Mouse (Mus musculus) E14TG2a.4 (cell line): ENCODE measurements around the gene Zmym1.
A peak's percentile ranks its signal among the peaks of the same experiment; 100 is the strongest.
"Not testable (repeated sequence)": the region's sequence is repeated elsewhere in the genome, so short reads cannot be mapped to it uniquely, and the experiment has no call there.

Source experiments
- H3K27me3 ChIP-seq: 2 replicates; pipeline ENCODE4 v1.6.1; 2014; ENCODE audit warnings: low read length, control low read depth; ENCODE audit not compliant: insufficient read depth
- H3K36me3 ChIP-seq: 2 replicates; pipeline ENCODE4 v1.6.1; 2014; ENCODE audit warnings: low read length, control low read depth; ENCODE audit not compliant: insufficient read depth
- H3K4me1 ChIP-seq: replicated peaks from 2 replicates; pipeline ENCODE4 v1.6.1; 2014; ENCODE audit warnings: low read depth, low read length, control low read depth
- H3K4me3 ChIP-seq: replicated peaks from 2 replicates; pipeline ENCODE4 v1.5.1; 2014; ENCODE audit warnings: mild to moderate bottlenecking, low read length
- H3K9me3 ChIP-seq: 2 replicates; pipeline ENCODE4 v1.6.1; 2014; ENCODE audit warnings: low read length, control low read depth
- CTCF ChIP-seq: conservative IDR thresholded peaks from 2 replicates; pipeline ENCODE4 v1.5.1; 2014; ENCODE audit warnings: low read length
- NANOG ChIP-seq: IDR thresholded peaks from 2 replicates; pipeline ENCODE4 v1.6.1; 2014; ENCODE audit warnings: borderline replicate concordance, low read length, mixed read lengths
- POU5F1 ChIP-seq: IDR thresholded peaks from 2 replicates; pipeline ENCODE4 v1.6.1; 2014; ENCODE audit warnings: low read length, borderline replicate concordance

The Zmym1 gene

DNA sequence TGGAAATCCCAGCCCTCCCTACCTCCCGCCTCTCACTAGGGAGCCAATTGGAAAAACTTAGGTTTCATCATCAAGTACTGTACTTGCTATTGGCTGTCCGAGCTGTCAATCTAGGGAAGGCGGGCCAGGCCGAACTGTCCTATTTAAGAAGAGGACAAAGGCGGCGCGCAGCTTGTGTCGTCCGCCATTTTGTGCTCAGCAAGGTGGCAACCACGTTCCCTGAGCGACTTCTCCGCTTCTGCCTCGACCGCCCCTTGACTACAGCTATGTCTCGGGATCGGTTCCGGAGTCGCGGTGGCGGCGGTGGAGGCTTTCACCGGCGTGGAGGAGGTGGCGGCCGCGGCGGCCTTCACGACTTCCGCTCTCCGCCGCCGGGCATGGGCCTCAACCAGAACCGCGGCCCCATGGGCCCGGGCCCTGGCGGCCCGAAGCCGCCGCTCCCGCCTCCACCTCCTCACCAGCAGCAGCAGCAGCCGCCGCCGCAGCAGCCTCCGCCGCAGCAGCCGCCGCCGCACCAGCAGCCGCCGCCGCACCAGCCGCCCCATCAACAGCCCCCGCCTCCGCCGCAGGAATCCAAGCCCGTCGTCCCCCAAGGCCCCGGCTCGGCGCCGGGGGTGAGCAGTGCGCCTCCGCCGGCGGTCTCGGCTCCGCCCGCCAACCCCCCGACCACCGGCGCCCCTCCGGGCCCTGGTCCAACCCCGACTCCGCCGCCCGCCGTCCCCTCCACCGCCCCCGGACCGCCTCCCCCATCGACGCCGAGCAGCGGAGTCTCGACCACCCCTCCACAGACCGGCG lies 39.6 kb downstream of the Zmym1 start, which contains the start of gene Sfpq:
Gene Sfpq (plus strand): TSS at position 174 of the 795 bp plus-strand sequence.
- peaks cover 45% of the 10 kb centered on the region for H3K4me1 ChIP-seq
- H3K4me3 ChIP-seq, result peak within 1 kb of the TSS; percentile 99
- no peak for TF ChIP-seq NANOG
- TF ChIP-seq CTCF, result no peak
- no peak for TF ChIP-seq POU5F1
- peaks cover 41% of the 10 kb centered on the region for H3K36me3 ChIP-seq
- no peaks in the 10 kb centered on the region for H3K9me3 ChIP-seq
- H3K27me3 ChIP-seq, result no peaks in the 10 kb centered on the region

GRCm38 (mm10) chr4:127020411-127021150 lies 40.4 kb downstream of the Zmym1 start:
- H3K27me3 ChIP-seq, result no peaks in the 10 kb centered on the region
- H3K4me3 ChIP-seq, result peak overlapping the region; percentile 69
- peaks cover 33% of the 10 kb centered on the region for H3K36me3 ChIP-seq
- H3K4me1 ChIP-seq, result peaks cover 45% of the 10 kb centered on the region
- TF ChIP-seq NANOG (no peak), POU5F1 (no peak), CTCF (no peak)
- no peaks in the 10 kb centered on the region for H3K9me3 ChIP-seq

GRCm38 (mm10) chr4:127016366-127016765 lies 44.6 kb downstream of the Zmym1 start:
- Histone ChIP-seq H3K4me1 (peaks cover 25% of the 10 kb centered on the region), H3K9me3 (no peaks in the 10 kb centered on the region), H3K27me3 (no peaks in the 10 kb centered on the region), H3K4me3 (no peak overlapping the region), H3K36me3 (no peaks in the 10 kb centered on the region)
- TF ChIP-seq CTCF, result no peak
- no peak for TF ChIP-seq POU5F1
- no peak for TF ChIP-seq NANOG

GRCm38 (mm10) chr4:127015294-127015993 lies 45.5 kb downstream of the Zmym1 start:
- H3K4me1 ChIP-seq, result peaks cover 25% of the 10 kb centered on the region
- peak; percentile 63 for TF ChIP-seq CTCF
- not testable (repeated sequence) for H3K9me3 ChIP-seq, H3K4me3 ChIP-seq, H3K27me3 ChIP-seq, H3K36me3 ChIP-seq

- TF ChIP-seq CTCF (no peak), POU5F1 (no peak), NANOG (no peak)
- no peaks in the 10 kb centered on the region for H3K27me3 ChIP-seq
- peaks cover 51% of the 10 kb centered on the region for H3K4me1 ChIP-seq
- no peaks in the 10 kb centered on the region for H3K36me3 ChIP-seq
- H3K4me3 ChIP-seq, result peak overlapping the region; percentile 73
- no peaks in the 10 kb centered on the region for H3K9me3 ChIP-seq
Measured at GRCm38 (mm10) chr4:127005113-127005936, 55.6 kb downstream of the Zmym1 start.

DNA sequence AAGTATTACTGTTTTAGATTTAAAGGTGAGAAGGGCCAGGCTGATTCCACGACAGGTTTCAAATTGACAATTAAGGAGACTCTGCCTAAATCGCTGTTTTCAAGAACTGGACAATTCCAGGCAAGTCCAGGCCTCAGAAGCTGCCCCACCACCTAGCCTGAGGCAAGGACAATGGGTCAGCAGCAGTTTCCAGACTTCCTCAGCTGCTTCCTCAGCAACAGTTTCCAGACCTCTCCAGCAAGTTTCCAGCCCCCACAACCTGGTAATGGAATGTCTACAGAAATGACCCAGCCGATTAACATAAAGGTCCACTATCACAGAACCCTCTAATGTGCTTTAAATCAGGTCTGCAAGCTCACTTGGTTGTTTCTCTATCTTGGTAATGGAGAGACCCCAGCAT lies 56.6 kb downstream of the Zmym1 start:
- TF ChIP-seq CTCF (no peak), NANOG (no peak), POU5F1 (no peak)
- Histone ChIP-seq H3K9me3 (no peaks in the 10 kb centered on the region), H3K36me3 (no peaks in the 10 kb centered on the region), H3K4me1 (peaks cover 56% of the 10 kb centered on the region), H3K27me3 (no peaks in the 10 kb centered on the region), H3K4me3 (peak overlapping the region; percentile 73)

- Histone ChIP-seq H3K27me3 (no peaks in the 10 kb centered on the region), H3K36me3 (no peaks in the 10 kb centered on the region), H3K4me1 (peaks cover 44% of the 10 kb centered on the region), H3K4me3 (no peak overlapping the region; the same call in 1 of the 2 replicates), H3K9me3 (no peaks in the 10 kb centered on the region)
- TF ChIP-seq POU5F1, result no peak
- TF ChIP-seq NANOG, result no peak
- TF ChIP-seq CTCF, result no peak
Measured at GRCm38 (mm10) chr4:127000601-127001105, 60.3 kb downstream of the Zmym1 start.

DNA sequence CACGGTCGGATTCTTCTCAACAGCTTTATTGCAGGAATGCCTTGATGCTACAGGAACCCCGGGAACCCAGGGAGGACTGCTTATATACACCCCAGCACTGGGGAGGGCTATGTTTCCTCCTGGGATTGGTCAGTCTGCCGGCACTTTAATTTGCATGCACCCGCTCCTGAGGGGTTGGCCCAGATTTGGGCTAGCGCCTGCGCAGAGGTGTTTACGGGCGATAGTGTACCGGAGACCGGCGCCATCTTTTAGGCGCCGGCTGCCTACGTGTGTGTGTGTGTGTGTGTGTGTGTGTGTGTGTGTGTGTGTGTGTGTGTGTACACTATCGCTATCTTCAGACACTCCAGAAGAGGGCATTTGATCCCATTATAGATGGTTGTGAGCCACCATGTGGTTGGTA lies 61.6 kb downstream of the Zmym1 start:
- peaks cover 31% of the 10 kb centered on the region for H3K4me1 ChIP-seq
- H3K36me3 ChIP-seq, H3K4me3 ChIP-seq, H3K27me3 ChIP-seq, H3K9me3 ChIP-seq: not testable (repeated sequence)
